Mouse (Mus musculus) liver, embryonic 14.5 days (tissue): ENCODE results near the gene Lingo2.

Source experiments
- CTCF ChIP-seq: IDR thresholded peaks from 2 replicates; pipeline ENCODE4 v1.5.1; 2016; ENCODE audit warnings: antibody characterized with exemption, low read depth, control low read depth
- EP300 ChIP-seq: IDR thresholded peaks from 2 replicates; pipeline ENCODE4 v1.6.1; 2016; ENCODE audit warnings: antibody characterized with exemption, low read depth

DNA sequence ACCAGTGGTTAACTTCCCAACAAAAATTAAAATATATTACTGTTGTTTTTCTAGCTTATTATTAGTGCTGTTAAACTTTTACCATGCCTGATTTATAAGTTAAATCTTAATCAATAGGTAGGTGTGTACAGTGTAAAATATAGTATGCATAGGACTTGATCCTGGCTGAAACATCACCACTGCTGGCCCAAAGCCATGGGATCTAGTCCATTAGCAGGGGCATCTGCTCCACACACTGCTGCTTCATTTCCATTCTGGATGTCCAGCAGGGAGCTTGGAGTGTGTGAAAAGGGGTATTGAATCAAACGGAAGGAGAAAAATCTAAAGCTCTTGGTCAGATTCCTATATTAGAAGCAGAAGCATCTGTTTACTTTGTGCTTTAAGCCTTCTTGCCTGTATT, 1248.9 kb downstream of the Lingo2 start:
- TF ChIP-seq CTCF (no peak), EP300 (no peak)
